Mouse (Mus musculus) hindbrain, embryonic 15.5 days (tissue): ENCODE data around the gene Anxa6. TPM values are rescaled to one million over a fixed set of nuclear protein-coding genes. Genes with fewer than 3 reads are reported as not detected.
"Not testable (repeated sequence)": the region's sequence is repeated elsewhere in the genome, so short reads cannot be mapped to it uniquely, and the experiment has no call there.

Experiments
- ATAC-seq: fragments of 200-750 bp; cut with Nextera tagmentation; 2 replicates; pipeline ENCODE4 v1.8.0; 2017; ENCODE audit warnings: low read depth, moderate number of reproducible peaks, moderate TSS enrichment; ENCODE audit not compliant: low FRiP score
- H3K27ac ChIP-seq: fragments of 300-500 bp; sonication (generic); replicated peaks from 2 replicates; pipeline ENCODE4 v1.5.1; 2015; ENCODE audit warnings: mild to moderate bottlenecking, inconsistent platforms
- H3K27me3 ChIP-seq: fragments of 300-500 bp; sonication (generic); 2 replicates; pipeline ENCODE4 v1.6.1; 2015; ENCODE audit warnings: control low read depth, inconsistent platforms
- H3K36me3 ChIP-seq: fragments of 300-500 bp; sonication (generic); 2 replicates; pipeline ENCODE4 v1.6.1; 2015; ENCODE audit warnings: control low read depth, inconsistent platforms
- H3K4me1 ChIP-seq: fragments of 300-500 bp; sonication (generic); replicated peaks from 2 replicates; pipeline ENCODE4 v1.6.1; 2015; ENCODE audit warnings: control low read depth, inconsistent platforms
- H3K4me2 ChIP-seq: fragments of 300-500 bp; sonication (generic); 2 replicates; pipeline ENCODE4 v1.6.1; 2015; ENCODE audit warnings: moderate library complexity, mild to moderate bottlenecking, inconsistent platforms
- H3K4me3 ChIP-seq: fragments of 300-500 bp; sonication (generic); 2 replicates; pipeline ENCODE4 v1.5.1; 2015; ENCODE audit warnings: mild to moderate bottlenecking, inconsistent platforms
- H3K9ac ChIP-seq: fragments of 300-500 bp; sonication (generic); 2 replicates; pipeline ENCODE4 v1.6.1; 2015; ENCODE audit warnings: inconsistent platforms
- H3K9me3 ChIP-seq: fragments of 300-500 bp; sonication (generic); 2 replicates; pipeline ENCODE4 v1.6.1; 2016; ENCODE audit warnings: control low read depth, inconsistent platforms
- WGBS: fragments of 180-500 bp; shearing (Covaris S2); methylation state at CpG from one replicate; pipeline ENCODE4 v1.1.7; 2015; 5-methylcytosine and 5-hydroxymethylcytosine counted together
- polyA plus RNA-seq: library from polyadenylated mRNA; unstranded; fragments of >200 nt; fragmentation: Nextera tagmentation; extraction: Ambion mirVana; gene quantifications from 2 replicates; pipeline ENCODE4 v1.2.1, GENCODE M21; 2015

The Anxa6 gene
- polyA plus RNA-seq, 1 experiment from 2014 or later: 58.4 TPM

DNA sequence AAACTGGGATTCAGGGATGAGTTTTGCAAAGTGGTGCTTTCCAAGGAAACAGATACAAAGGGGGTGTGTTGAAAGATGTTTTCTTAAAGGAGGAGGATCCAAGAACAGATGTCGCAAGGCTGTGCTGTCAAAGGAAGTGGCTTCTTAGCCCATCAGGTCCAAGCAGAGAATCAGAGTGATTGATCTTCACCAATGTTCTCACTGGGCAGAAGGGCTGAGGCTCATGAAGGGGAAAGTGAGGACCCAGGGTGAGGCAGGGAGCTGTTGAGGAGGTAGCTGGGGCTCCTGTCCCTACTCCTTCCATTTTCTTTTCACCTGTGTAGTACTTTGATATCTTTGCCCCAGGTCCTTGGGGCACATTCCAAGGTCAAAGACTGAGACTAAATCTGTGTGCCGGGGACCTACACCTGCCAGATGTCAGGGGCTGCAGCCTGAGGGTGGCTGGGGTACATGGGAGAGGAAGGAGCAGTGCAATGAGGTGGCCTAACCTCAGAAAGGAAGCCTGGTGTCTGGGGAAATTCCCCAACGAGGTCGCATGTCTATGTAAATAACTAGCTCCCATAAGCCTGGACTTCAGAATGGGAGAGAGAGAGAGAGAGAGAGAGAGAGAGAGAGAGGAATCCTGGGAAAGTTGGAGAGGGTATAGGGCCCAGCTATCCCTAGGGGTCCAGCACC, 61.1 kb downstream of the Anxa6 start:
- no peak overlapping the region for H3K27ac ChIP-seq
- H3K4me2 ChIP-seq: no peak overlapping the region
- 69% methylated on average over 4 of the region's 4 CpGs for WGBS
- H3K4me3 ChIP-seq: no peak overlapping the region
- H3K36me3 ChIP-seq: no peaks in the 10 kb centered on the region
- H3K9ac ChIP-seq: no peak overlapping the region
- no peaks in the 10 kb centered on the region for H3K9me3 ChIP-seq
- no peaks in the 10 kb centered on the region for H3K27me3 ChIP-seq
- H3K4me1 ChIP-seq: peaks cover 6% of the 10 kb centered on the region
- no peak for ATAC-seq

DNA sequence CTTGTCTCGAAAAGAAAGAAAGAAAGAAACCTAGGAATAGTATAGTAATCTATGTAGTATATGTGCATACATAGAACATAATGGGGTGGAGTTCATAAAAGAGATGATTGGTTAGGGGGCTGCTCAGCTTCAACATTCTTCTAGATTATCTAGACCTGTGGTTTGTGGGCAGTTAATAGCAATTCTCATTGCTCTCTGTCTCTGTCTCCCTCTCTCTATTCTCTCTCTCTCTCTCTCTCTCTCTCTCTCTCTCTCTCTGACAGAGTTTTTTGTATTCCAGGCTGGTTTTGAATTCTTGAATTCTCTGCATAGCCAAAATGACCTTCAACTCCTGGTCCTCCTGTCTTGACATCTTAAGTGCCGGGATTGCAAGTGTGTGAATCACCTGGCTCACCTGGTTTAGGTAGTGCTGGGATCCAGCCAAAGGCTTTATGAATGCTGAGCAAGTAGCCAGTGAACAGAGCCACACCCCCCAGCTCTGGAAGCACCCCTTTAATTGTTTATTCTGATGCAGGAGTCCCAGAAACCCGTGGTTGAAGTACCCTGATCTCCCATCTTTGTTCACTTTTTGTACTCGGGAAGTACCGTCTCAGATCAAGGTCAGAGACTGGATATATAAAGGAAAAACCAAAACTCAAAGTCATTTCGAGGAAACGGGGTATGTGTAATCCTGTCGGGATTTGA, 61.7 kb downstream of the Anxa6 start:
- Histone ChIP-seq H3K9ac (no peak overlapping the region), H3K9me3 (no peaks in the 10 kb centered on the region), H3K4me3 (no peak overlapping the region), H3K4me2 (no peak overlapping the region), H3K36me3 (no peaks in the 10 kb centered on the region), H3K4me1 (peaks cover 6% of the 10 kb centered on the region), H3K27ac (no peak overlapping the region), H3K27me3 (no peaks in the 10 kb centered on the region)
- ATAC-seq: no peak
- 76% methylated on average over 8 of the region's 8 CpGs for WGBS

DNA sequence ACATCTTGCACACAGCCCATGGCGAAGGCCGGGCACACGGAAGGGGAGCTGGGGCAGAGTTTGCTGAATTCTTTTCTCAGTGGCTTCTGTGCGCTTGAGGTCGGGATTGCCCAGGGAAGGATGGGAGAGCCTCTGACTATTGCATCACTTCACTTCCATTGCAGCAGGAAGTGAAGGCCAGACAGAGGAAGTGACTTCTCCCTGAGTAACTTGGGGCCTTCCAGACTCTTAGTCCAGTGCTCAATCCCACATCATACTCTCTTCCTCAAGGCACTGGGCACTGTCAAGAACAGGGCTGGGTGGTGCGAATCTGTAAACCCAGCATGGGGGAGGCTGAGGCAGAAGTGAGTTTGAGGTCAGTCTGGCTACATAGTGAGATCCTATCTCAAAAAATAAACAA, 68.0 kb downstream of the Anxa6 start:
- H3K27ac ChIP-seq: no peak overlapping the region
- H3K9me3 ChIP-seq: no peaks in the 10 kb centered on the region
- H3K4me3 ChIP-seq: no peak overlapping the region
- no peak overlapping the region for H3K9ac ChIP-seq
- no peaks in the 10 kb centered on the region for H3K27me3 ChIP-seq
- no peak overlapping the region for H3K4me2 ChIP-seq
- WGBS: 81% methylated on average over 6 of the region's 6 CpGs
- no peaks in the 10 kb centered on the region for H3K36me3 ChIP-seq
- no peak for ATAC-seq
- no peaks in the 10 kb centered on the region for H3K4me1 ChIP-seq

DNA sequence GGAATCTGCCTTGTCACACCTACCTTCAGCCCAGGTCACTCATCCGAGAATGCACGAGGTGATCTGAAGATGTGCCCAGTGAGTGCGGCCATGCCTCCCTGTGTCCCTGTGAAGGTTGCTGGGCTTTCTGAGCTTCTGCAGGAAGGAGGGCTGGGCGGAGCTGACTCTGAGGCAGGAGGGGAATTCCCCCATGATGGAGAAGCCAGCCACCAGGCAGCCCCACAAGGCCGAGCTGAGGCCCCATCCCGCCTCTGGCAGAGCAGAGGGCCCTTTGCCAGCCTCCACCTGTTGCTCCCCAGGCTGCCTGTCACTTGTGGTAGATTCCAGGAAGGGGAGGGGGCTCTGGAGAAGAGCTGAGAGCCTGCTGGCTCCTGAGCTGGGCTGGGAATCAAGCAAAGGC, 70.4 kb downstream of the Anxa6 start, which contains the start of gene Tnip1:
Gene Tnip1, minus strand, starts transcription at position 108 of the 400 bp plus-strand sequence.
- H3K4me1 ChIP-seq: no peaks in the 10 kb centered on the region
- no peaks in the 10 kb centered on the region for H3K9me3 ChIP-seq
- H3K27ac ChIP-seq: no peak within 1 kb of the TSS
- H3K9ac ChIP-seq: no peak within 1 kb of the TSS
- no peak within 1 kb of the TSS for H3K4me2 ChIP-seq
- H3K27me3 ChIP-seq: no peaks in the 10 kb centered on the region
- ATAC-seq: no peak
- H3K4me3 ChIP-seq: no peak within 1 kb of the TSS
- 42% methylated on average over 6 of the region's 6 CpGs for WGBS
- no peaks in the 10 kb centered on the region for H3K36me3 ChIP-seq

DNA sequence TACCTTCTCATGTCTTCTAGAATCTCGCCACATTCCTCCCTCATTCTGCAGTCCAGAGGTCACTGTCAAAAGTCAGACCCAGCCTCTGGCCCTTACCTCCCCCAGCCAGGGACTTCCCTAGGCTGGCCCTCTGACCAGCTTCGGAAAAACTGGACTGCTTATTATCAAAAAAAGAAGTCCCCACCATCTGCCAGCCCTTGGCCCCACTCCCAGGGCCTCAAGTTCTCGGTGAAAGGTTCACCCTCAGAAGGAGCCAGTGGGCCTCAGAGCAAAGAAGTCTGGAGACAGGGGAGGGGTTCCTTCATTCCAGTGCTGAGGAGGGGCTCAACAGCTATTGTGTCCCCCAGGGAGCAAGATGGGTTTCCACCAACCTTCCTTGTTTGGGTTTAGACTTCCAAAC, 71.3 kb downstream of the Anxa6 start:
- 66% methylated on average over 3 of the region's 3 CpGs for WGBS
- no peaks in the 10 kb centered on the region for H3K27me3 ChIP-seq
- no peak overlapping the region for H3K27ac ChIP-seq
- H3K4me3 ChIP-seq: no peak overlapping the region
- H3K9me3 ChIP-seq: no peaks in the 10 kb centered on the region
- no peaks in the 10 kb centered on the region for H3K4me1 ChIP-seq
- no peak for ATAC-seq
- H3K9ac ChIP-seq: no peak overlapping the region
- H3K4me2 ChIP-seq: no peak overlapping the region
- H3K36me3 ChIP-seq: no peaks in the 10 kb centered on the region

DNA sequence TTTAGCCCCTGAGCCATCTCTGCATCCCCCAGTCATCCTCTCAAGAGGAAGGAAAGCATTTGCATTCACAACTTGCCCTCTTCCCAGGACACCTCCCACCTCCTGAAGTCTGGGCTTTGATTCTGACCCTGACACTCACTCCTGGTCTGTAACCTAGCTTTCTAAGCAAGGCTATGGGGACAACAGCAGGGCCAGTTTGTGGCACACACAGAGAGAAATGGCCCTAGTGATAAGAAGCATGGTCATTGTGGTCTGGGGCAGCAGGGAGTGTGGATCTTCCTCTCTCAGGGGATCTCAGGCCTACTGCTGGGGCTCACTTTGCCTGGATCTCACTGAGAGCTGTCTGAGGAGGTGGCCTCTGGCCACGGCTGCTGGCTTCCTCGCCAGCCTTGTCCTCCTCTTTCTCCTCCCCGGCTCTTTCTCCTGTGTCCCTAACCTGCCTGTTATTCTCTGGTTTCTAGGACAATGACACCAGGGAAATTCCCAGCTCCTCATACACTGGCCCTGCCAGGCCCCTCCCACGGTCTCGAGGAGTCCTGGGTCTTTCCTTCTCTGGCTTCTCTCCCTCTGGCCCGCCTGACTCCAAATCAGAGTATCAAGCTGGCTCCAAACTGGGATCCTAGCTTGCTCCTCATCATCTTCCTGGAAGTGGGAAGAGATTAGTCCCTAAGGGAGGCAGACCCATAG, 71.9 kb downstream of the Anxa6 start:
- Histone ChIP-seq H3K27me3 (no peaks in the 10 kb centered on the region), H3K36me3 (no peaks in the 10 kb centered on the region), H3K9me3 (no peaks in the 10 kb centered on the region), H3K4me3 (no peak overlapping the region), H3K27ac (no peak overlapping the region), H3K4me1 (no peaks in the 10 kb centered on the region), H3K4me2 (no peak overlapping the region), H3K9ac (no peak overlapping the region)
- WGBS: 65% methylated on average over 6 of the region's 6 CpGs
- ATAC-seq: no peak

DNA sequence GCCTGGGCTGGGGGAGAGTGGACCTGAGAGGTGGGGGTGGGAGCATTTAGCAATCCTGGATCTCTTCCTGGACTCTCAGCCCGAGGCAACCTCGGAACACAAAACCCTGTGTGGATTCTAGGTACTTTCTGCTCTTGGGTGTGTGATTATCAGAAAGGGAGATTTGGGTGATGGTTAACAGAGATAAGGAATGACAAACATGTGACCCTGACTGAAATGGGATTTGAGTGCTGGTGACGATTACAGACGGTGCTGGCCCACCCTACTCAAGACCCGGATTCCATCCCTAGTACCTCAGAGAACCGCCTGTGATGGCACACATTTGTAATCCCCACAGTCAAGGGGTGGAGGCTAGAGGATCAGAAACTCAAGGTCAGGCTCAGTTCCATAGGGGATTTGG, 73.0 kb downstream of the Anxa6 start:
- Histone ChIP-seq H3K9me3 (no peaks in the 10 kb centered on the region), H3K9ac (no peak overlapping the region), H3K4me3 (no peak overlapping the region), H3K4me1 (peaks cover 2% of the 10 kb centered on the region; the same call in 1 of the 2 replicates), H3K36me3 (no peaks in the 10 kb centered on the region), H3K27ac (no peak overlapping the region), H3K27me3 (no peaks in the 10 kb centered on the region), H3K4me2 (no peak overlapping the region)
- ATAC-seq: no peak
- 85% methylated on average over 6 of the region's 6 CpGs for WGBS

DNA sequence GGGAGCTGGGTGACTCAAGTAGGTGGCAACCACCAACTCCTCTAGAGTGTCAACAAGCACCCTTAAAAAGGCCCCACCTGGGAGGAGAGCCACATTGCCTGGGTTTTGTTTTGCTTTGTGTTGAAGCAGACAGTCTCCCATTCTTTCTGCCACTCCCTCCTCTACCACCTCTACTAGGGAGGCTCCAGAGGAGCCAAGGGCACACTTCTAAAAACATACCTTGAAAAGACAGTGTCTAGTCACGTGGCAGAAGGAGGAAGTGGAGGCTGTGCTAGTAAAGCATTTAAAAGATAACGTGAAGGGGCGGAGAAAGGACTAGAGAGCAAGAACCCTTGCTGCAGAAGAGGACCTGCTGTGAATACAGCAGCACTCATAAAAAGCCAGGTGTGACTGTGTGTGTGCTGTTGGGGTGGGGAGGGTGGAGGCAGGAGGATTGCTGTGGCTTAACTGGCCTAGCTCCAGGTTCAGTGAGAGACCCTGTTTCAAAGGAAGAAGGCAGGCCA, 74.6 kb downstream of the Anxa6 start:
- H3K9ac ChIP-seq: no peak overlapping the region
- no peak for ATAC-seq
- WGBS: 66% methylated on average over 3 of the region's 3 CpGs

DNA sequence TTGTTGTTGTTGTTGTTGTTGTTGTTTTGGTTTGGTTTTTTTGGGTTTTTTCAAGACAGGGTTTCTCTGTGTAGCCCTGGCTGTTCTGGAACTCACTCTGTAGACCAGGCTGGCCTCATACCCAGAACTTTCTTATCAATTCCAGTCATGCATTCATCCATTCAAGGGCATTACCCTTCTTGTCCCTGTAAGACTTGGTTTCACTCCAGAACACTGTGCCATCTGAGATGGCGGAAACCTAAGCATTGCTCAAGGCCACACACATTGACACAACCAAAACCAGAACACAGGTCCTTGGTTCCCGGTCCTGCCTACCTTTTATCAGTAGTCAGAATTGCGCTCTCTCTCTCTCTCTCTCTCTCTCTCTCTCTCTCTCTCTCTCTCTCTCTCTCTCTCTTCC, 75.5 kb downstream of the Anxa6 start:
- H3K27me3 ChIP-seq, H3K27ac ChIP-seq, ATAC-seq, H3K4me2 ChIP-seq, H3K9me3 ChIP-seq, H3K4me3 ChIP-seq, H3K36me3 ChIP-seq, H3K9ac ChIP-seq: not testable (repeated sequence)
- WGBS: 93% methylated on average over 3 of the region's 3 CpGs
- H3K4me1 ChIP-seq: peaks cover 18% of the 10 kb centered on the region

More for the DNA sequence above, 74.6 kb downstream of the Anxa6 start:
- no peak overlapping the region for H3K4me3 ChIP-seq
- H3K4me1 ChIP-seq: peaks cover 18% of the 10 kb centered on the region
- no peaks in the 10 kb centered on the region for H3K27me3 ChIP-seq
- H3K9me3 ChIP-seq: no peaks in the 10 kb centered on the region
- no peak overlapping the region for H3K4me2 ChIP-seq
- H3K27ac ChIP-seq: no peak overlapping the region
- H3K36me3 ChIP-seq: no peaks in the 10 kb centered on the region

DNA sequence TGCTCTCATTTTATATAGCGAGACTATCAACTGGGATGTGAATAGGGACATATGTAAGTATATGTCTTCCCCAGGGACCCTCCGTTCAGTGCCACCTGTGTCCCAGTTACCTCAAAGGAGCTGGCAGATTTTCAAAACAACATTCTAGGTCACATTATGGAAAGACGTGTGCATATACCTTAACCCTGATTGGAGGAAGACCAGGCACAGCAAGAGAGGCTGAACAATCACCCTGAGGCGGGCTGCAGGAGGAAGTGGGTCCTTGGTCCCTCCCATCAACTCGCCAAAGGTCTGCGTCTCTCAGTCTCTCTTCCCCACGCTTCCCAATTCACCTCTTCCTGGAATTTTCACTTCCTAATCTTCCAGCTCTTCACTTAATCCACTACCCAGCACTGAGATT, 76.3 kb downstream of the Anxa6 start:
- Histone ChIP-seq H3K27me3 (no peaks in the 10 kb centered on the region), H3K9me3 (no peaks in the 10 kb centered on the region), H3K4me3 (no peak overlapping the region), H3K27ac (no peak overlapping the region), H3K36me3 (no peaks in the 10 kb centered on the region), H3K9ac (no peak overlapping the region), H3K4me2 (no peak overlapping the region), H3K4me1 (peaks cover 18% of the 10 kb centered on the region)
- no peak for ATAC-seq
- WGBS: 70% methylated on average over 7 of the region's 7 CpGs

DNA sequence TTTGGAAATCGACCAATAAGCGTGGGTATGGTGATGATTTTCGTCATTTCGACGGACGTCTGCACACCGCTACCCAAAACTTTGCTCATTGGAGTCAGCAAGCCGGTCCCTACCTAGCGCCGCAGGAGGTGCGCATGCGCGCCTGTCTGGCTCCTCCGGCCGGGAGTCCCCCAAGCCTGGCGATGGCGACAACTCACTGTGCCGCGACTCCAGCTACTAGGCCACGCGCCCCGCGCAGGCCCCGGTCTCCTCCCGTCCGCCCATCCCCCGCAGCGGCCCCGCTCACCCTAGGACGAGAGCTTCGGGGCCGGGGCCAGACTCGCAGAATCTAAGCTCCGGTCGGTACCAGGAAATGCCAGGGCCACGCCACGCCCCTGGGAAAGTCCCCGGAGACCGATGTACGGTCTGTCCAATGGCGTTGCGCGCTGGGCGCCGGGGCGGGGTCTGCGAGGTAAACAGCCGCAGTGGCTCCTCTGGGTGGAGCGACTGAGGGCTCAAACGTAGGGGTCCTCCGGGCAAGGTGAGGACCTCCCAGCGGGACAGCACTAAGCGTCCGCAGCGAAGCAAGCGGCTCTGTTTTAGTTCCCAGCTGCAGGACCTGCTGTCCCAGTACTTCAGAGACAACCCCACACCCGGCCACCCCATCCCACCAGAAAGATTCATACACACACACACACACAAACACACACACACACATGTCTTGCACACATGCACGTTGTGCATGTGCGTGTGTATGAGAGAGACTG, 77.3 kb downstream of the Anxa6 start:
- Histone ChIP-seq H3K4me3 (peak overlapping the region; percentile 91), H3K27ac (peak overlapping the region; percentile 92), H3K36me3 (no peaks in the 10 kb centered on the region), H3K4me2 (peak overlapping the region; percentile 75), H3K9ac (peak overlapping the region; percentile 88), H3K9me3 (no peaks in the 10 kb centered on the region), H3K4me1 (peaks cover 18% of the 10 kb centered on the region), H3K27me3 (no peaks in the 10 kb centered on the region)
- under 1% methylated on average over 59 of the region's 59 CpGs for WGBS
- peak; percentile 99 for ATAC-seq

DNA sequence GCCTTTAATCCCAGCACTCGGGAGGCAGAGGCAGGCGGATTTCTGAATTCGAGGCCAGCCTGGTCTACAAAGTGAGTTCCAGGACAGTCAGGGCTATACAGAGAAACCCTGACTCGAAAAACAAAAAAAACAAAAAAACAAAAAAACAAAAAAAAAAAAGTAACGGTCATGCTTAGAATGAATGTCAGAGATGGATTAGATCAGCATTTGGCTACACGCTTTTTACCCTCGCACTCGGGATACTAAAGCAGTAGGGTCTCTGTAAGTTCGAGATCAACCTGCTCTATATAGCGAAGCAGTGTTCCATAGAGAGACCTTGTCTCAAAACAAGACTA, 77.9 kb downstream of the Anxa6 start:
- Histone ChIP-seq H3K27ac (peak overlapping the region; percentile 92), H3K4me3 (peak overlapping the region; percentile 91), H3K9ac (peak overlapping the region; percentile 88), H3K4me1 (peaks cover 18% of the 10 kb centered on the region), H3K4me2 (peak overlapping the region; percentile 75)
- WGBS: 42% methylated on average over 10 of the region's 10 CpGs
- not testable (repeated sequence) for H3K27me3 ChIP-seq, H3K36me3 ChIP-seq, ATAC-seq, H3K9me3 ChIP-seq
